Mouse (Mus musculus) ES-E14 (cell line): ENCODE data around the gene Arl4d.

ENCODE experiments used
- CHD2 ChIP-seq: IDR thresholded peaks from 2 replicates; pipeline ENCODE4 v1.6.1; 2014; ENCODE audit warnings: mild to moderate bottlenecking, low read depth, low read length, inconsistent platforms
- HCFC1 ChIP-seq: IDR thresholded peaks from 2 replicates; pipeline ENCODE4 v1.6.1; 2012; ENCODE audit warnings: low read length, inconsistent platforms, borderline replicate concordance; ENCODE audit not compliant: insufficient read depth
- MAFK ChIP-seq: IDR thresholded peaks from 2 replicates; pipeline ENCODE4 v1.6.1; 2014; ENCODE audit warnings: mild to moderate bottlenecking, low read depth, low read length, inconsistent platforms; ENCODE audit not compliant: insufficient read depth
- ZC3H11A ChIP-seq: IDR thresholded peaks from 2 replicates; pipeline ENCODE4 v1.6.1; 2012; ENCODE audit warnings: low read depth, mild to moderate bottlenecking, inconsistent platforms, low read length, borderline replicate concordance
- ZNF384 ChIP-seq: IDR thresholded peaks from 2 replicates; pipeline ENCODE4 v1.6.1; 2012; ENCODE audit warnings: low read depth, low read length, inconsistent platforms

DNA sequence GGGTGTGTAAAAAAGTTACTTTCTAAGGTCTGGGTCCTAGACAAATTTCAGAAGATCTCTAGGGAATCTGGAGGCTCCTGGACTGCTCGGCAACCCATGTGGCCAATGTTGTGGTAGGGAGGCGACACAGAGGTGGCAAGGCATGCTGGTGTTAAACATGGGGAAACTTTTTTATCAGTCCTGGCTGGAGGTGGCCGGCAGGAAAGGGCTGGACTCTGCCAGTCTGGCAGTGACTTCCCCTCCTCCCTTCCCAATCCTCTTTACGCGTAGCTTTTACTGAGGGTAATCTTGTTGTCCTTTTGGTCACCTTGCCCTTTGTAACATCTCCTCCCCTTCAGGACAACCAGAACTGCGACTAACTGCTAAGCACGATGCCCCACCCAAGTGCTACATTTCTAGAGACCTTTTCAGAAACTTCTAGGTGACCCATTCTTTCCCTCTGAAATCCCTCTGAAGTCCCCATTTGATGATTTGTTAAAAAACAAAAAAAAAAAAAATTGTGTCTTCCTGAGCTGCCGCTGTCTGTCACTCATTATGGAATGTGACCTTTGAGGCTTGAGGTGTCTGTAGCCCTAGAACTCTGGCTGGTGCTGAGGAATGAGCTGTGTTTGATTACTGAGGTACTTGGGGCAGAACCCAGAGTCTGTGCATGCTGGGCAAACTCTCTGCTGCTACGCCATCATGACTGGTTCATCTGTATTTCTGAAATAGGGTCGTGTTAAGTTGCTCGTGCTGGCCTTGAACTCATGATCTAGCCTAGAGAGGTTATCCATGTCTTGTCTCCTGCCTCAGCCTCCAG lies 1.9 kb upstream of the Arl4d start:
- TF ChIP-seq CHD2 (no peak), ZC3H11A (no peak), ZNF384 (no peak), MAFK (no peak), HCFC1 (no peak)
